Mouse (Mus musculus) ES-E14 (cell line): ENCODE measurements around the gene Cox5b.

Source experiments
- CHD2 ChIP-seq: IDR thresholded peaks from 2 replicates; pipeline ENCODE4 v1.6.1; 2014; ENCODE audit warnings: mild to moderate bottlenecking, low read depth, low read length, inconsistent platforms
- MAFK ChIP-seq: IDR thresholded peaks from 2 replicates; pipeline ENCODE4 v1.6.1; 2014; ENCODE audit warnings: mild to moderate bottlenecking, low read depth, low read length, inconsistent platforms; ENCODE audit not compliant: insufficient read depth

- TF ChIP-seq MAFK (no peak), CHD2 (no peak)
These were observed 25.3 kb upstream of the Cox5b start for GRCm38 (mm10) chr1:36665934-36666333.
